Mouse (Mus musculus): ENCODE measurements at regions not wholly inside any gene's neighbourhood (a gene's known extent, or its start where the extent isn't known, plus 50 kb on each side); places are given as distances from the start of the nearest gene placed in this dataset.

- no peak for TF ChIP-seq GATA4 (IDR thresholded peaks at IDR 0.05; ENCODE audit: insufficient replicate concordance, low read length)
Observed at GRCm38 (mm10) chr1:119364901-119365300, 57.1 kb downstream of the Inhbb start.

DNA sequence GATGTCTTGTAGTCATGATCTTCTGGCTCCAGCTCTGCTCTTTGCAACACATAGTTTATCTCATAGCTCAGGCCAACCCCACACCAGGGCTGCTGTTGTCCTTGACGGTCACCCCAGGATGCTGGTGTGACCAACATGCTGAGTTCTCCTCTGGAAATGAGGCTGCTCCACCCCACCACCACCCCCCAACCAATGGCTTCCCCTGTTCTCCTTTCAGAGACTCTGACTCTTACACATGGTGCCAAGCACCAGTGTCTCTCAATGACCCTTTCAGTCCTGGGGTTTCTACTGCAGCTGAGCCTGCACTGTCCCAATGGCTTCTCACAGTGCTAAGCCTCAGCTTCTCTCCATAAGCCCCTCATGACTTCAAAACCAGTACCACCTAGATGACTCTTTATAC, 64.0 kb downstream of the Inhbb start:
- no peak for TF ChIP-seq GATA4 (IDR thresholded peaks at IDR 0.05; ENCODE audit: insufficient replicate concordance, low read length)

GRCm38 (mm10) chr1:119356916-119357315, 65.1 kb downstream of the Inhbb start:
- TF ChIP-seq GATA4 (IDR thresholded peaks at IDR 0.05; ENCODE audit: insufficient replicate concordance, low read length), result no peak

DNA sequence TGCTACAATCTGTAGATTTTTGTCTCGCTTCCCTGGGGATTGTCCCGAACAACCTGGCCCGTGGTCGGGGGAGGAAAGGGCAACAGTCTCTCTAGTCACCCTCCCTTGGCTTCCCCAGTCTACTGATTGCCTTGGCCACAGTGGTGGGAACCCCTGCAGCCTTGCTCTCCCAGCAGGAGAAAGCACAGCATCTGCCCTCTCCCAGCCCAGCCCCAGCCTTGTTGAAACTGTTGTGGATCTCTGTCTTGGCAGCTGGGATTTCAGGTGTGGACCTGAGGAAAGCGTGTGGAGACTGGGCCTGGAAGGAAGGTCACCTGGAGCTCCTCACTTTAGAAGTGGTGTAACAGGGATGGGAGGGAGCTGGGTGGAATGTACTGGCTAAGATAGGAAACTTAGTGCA, 66.6 kb downstream of the Inhbb start:
- no peak for TF ChIP-seq GATA4 (IDR thresholded peaks at IDR 0.05; ENCODE audit: insufficient replicate concordance, low read length)

DNA sequence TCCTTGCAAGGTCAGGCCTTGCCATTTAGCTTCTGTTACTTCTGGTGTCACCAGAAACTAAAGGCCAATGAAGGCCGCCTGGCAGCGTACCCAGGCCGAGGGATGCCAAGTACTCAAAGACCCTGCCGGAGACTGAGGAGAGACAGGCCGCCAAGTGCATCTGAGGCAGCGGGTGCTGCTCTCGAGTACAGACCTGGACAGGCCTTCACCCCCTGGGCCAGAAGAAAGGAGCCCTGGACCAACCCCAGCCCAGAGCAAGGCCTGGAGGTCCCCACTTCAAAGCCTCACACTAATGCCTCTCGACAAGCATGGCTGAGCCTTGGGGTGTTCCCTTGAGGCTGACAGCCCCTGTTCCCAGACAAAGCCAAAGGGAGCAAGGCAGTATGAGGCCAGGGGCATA, 70.5 kb downstream of the Inhbb start:
- no peak for TF ChIP-seq GATA4 (IDR thresholded peaks at IDR 0.05; ENCODE audit: insufficient replicate concordance, low read length)

GRCm38 (mm10) chr1:119350846-119351245, 71.2 kb downstream of the Inhbb start:
- TF ChIP-seq GATA4 (IDR thresholded peaks at IDR 0.05; ENCODE audit: insufficient replicate concordance, low read length), result no peak

DNA sequence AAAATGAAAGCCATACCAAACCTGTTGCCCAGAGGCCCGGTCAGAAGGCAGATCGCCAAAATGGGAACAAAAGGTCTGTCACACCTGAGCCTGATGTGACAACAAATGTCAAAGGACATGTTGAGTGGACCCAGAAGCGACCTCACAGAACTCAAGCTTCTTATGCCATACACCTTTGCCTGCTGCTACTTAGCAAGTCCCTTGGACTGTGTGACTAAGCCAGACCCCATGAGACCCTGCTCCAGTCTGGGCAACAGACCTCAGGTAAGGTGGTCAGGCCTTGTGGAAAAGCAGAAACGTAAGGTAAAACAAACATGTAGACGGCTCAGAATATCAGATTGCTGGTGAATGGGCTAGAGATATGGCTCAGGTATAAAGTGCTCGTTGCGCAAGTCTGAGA, 71.8 kb downstream of the Inhbb start:
- no peak for TF ChIP-seq GATA4 (IDR thresholded peaks at IDR 0.05; ENCODE audit: insufficient replicate concordance, low read length)

DNA sequence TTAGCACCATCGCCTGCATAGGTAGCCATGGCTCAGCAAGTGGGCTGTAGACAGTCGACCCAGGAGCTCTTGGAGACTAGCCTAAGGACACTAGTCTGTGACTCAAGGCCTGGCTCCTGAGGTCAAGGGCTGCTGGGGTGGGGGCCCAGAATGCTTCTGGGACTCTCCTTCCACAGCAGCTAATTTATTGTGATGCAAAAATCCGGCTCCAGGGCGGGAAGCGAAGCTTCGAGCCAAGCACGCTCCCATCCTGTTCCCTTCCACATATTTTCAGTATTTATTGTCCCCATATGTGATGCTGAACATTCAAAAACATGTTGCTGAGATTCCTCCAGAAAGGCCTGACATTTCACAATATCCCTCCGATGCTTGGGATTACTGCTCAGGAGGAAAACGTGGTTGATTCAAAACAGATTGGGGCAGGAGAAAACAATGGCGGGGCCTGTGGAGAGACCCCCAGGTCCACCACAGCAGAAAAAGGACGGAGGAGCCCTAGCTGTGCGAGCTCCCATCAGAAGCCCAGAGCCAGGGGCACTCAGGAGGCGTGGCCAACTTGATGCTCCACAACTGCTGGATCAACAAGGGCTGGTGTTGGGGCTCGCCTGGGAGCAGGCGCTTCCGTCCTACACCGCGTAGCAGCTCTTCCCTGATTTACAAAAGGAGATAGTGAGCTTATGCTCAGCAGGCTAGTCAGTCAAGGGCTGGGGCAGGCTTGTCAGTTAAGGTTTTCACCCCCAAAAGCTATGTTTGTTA, 73.4 kb downstream of the Inhbb start:
- no peak for TF ChIP-seq GATA4 (IDR thresholded peaks at IDR 0.05; ENCODE audit: insufficient replicate concordance, low read length)

GRCm38 (mm10) chr1:119347749-119348148, 74.3 kb downstream of the Inhbb start:
- no peak for TF ChIP-seq GATA4 (IDR thresholded peaks at IDR 0.05; ENCODE audit: insufficient replicate concordance, low read length)

- no peak for TF ChIP-seq GATA4 (IDR thresholded peaks at IDR 0.05; ENCODE audit: insufficient replicate concordance, low read length)
Observed at GRCm38 (mm10) chr1:119346634-119347155, 75.4 kb downstream of the Inhbb start.

GRCm38 (mm10) chr1:119345115-119345791, 76.8 kb downstream of the Inhbb start:
- no peak for TF ChIP-seq GATA4 (IDR thresholded peaks at IDR 0.05; ENCODE audit: insufficient replicate concordance, low read length)

- no peak for TF ChIP-seq GATA4 (IDR thresholded peaks at IDR 0.05; ENCODE audit: insufficient replicate concordance, low read length)
Observed at GRCm38 (mm10) chr1:119344046-119344445, 78.0 kb downstream of the Inhbb start.

- TF ChIP-seq GATA4 (IDR thresholded peaks at IDR 0.05; ENCODE audit: insufficient replicate concordance, low read length), result no peak
Observed at GRCm38 (mm10) chr1:119335171-119335570, 86.9 kb downstream of the Inhbb start.

DNA sequence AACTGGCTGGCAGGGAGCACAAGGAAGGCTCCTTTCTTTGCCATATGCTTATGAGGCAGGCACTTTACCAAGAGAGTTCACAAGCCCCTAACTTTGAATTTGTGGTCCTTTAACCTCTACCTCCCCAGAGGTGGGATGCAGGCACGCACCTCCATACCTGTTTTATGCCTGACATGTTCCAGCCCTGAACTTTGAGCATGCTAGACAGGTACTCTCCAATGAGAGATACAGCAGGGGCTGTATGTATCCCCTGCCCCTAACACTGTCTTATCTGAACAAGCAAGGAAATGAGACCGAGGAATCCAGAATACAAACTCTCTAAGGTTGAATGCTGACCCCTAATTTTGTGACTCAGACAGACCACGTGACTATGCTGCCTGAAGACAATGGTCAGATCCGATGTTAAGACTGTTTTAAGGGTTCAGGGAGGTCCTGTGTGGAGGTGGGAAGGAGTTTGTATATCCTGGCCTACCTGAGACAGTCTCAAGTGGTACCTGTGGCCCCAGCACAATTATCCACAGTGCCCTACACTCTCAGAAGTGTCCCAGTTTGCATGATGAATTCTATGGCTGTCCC, 91.2 kb downstream of the Inhbb start:
- no peak for TF ChIP-seq GATA4 (IDR thresholded peaks at IDR 0.05; ENCODE audit: insufficient replicate concordance, low read length)

GRCm38 (mm10) chr1:119329693-119330434, 92.2 kb downstream of the Inhbb start:
- no peak for TF ChIP-seq GATA4 (IDR thresholded peaks at IDR 0.05; ENCODE audit: insufficient replicate concordance, low read length)
